Mouse (Mus musculus): Measurements from ENCODE around the gene Olfr716. TPM values are rescaled to one million over a fixed set of nuclear protein-coding genes. Genes with fewer than 3 reads are reported as not detected.
"Not testable (repeated sequence)": the region's sequence is repeated elsewhere in the genome, so short reads cannot be mapped to it uniquely, and the experiment has no call there.

Olfr716 gene
- not detected in 2 replicates for polyA plus RNA-seq (2014; fragmentation: Nextera tagmentation; extraction: Ambion mirVana)

GRCm38 (mm10) chr7:107138027-107138426 lies at the start of gene Olfr716:
Gene Olfr716, plus strand, starts transcription at chr7:107138327.
- not testable (repeated sequence) for H3K27ac ChIP-seq (ENCODE audit: low read depth, low read length); H3K4me3 ChIP-seq (ENCODE audit: low read depth, low read length); H3K27me3 ChIP-seq (ENCODE audit: control insufficient read depth, insufficient read depth, low read length); H3K36me3 ChIP-seq (ENCODE audit: control insufficient read depth, insufficient read depth, low read length); ATAC-seq (replicated peaks; ENCODE audit: low FRiP score); H3K4me2 ChIP-seq (ENCODE audit: low read depth, low read length, severe bottlenecking); H3K4me1 ChIP-seq (replicated peaks; ENCODE audit: control insufficient read depth, insufficient read depth, low read length); H3K9me3 ChIP-seq (ENCODE audit: control insufficient read depth, low read length); DNase-seq (ENCODE audit: low spot score); H3K9ac ChIP-seq (ENCODE audit: low read length)
- WGBS: 70% methylated on average over 2 of the region's 2 CpGs

- H3K4me1 ChIP-seq (replicated peaks; ENCODE audit: control insufficient read depth, insufficient read depth, low read length): no peaks in the 10 kb centered on the region
- H3K4me3 ChIP-seq (ENCODE audit: low read depth, low read length): no peak within 1 kb of the TSS
- no peaks in the 10 kb centered on the region for H3K36me3 ChIP-seq (ENCODE audit: control insufficient read depth, insufficient read depth, low read length)
- H3K27ac ChIP-seq (ENCODE audit: low read depth, low read length): no peak within 1 kb of the TSS
- no peak within 1 kb of the TSS for H3K9ac ChIP-seq (ENCODE audit: low read length)
- H3K27me3 ChIP-seq (ENCODE audit: control insufficient read depth, insufficient read depth, low read length): no peaks in the 10 kb centered on the region
- H3K4me2 ChIP-seq (ENCODE audit: low read depth, low read length, severe bottlenecking): no peak within 1 kb of the TSS
- DNase-seq (ENCODE audit: low spot score): no peak
- whole genome bisulfite sequencing: 58% methylated on average over 1 of the region's 1 CpGs
- no peaks in the 10 kb centered on the region for H3K9me3 ChIP-seq (ENCODE audit: control insufficient read depth, low read length)
- no peak for ATAC-seq (replicated peaks; ENCODE audit: low FRiP score)
These were observed 45.2 kb upstream of the Olfr716 start, which contains the start of gene Olfr17 for GRCm38 (mm10) chr7:107092920-107093319. Gene Olfr17, plus strand, starts transcription at chr7:107093220.

GRCm38 (mm10) chr7:107110269-107110668 lies 27.9 kb upstream of the Olfr716 start, which contains the start of gene Olfr715b:
Gene Olfr715b, minus strand, starts transcription at chr7:107110369.
- H3K4me2 ChIP-seq (ENCODE audit: low read depth, low read length, severe bottlenecking); H3K36me3 ChIP-seq (ENCODE audit: control insufficient read depth, insufficient read depth, low read length); DNase-seq (ENCODE audit: low spot score); H3K9ac ChIP-seq (ENCODE audit: low read length); H3K27ac ChIP-seq (ENCODE audit: low read depth, low read length); H3K4me3 ChIP-seq (ENCODE audit: low read depth, low read length); H3K27me3 ChIP-seq (ENCODE audit: control insufficient read depth, insufficient read depth, low read length); H3K9me3 ChIP-seq (ENCODE audit: control insufficient read depth, low read length); ATAC-seq (replicated peaks; ENCODE audit: low FRiP score); H3K4me1 ChIP-seq (replicated peaks; ENCODE audit: control insufficient read depth, insufficient read depth, low read length): not testable (repeated sequence)
- 94% methylated on average over 1 of the region's 2 CpGs for WGBS

GRCm38 (mm10) chr7:107130983-107131382 lies 7.1 kb upstream of the Olfr716 start, which contains the start of gene Olfr715:
Gene Olfr715, minus strand, starts transcription at chr7:107131083.
- DNase-seq (ENCODE audit: low spot score); H3K9ac ChIP-seq (ENCODE audit: low read length); H3K4me2 ChIP-seq (ENCODE audit: low read depth, low read length, severe bottlenecking); H3K4me1 ChIP-seq (replicated peaks; ENCODE audit: control insufficient read depth, insufficient read depth, low read length); H3K4me3 ChIP-seq (ENCODE audit: low read depth, low read length); H3K9me3 ChIP-seq (ENCODE audit: control insufficient read depth, low read length); ATAC-seq (replicated peaks; ENCODE audit: low FRiP score); H3K27me3 ChIP-seq (ENCODE audit: control insufficient read depth, insufficient read depth, low read length); H3K36me3 ChIP-seq (ENCODE audit: control insufficient read depth, insufficient read depth, low read length); H3K27ac ChIP-seq (ENCODE audit: low read depth, low read length): not testable (repeated sequence)
- WGBS: 87% methylated on average over 2 of the region's 3 CpGs

GRCm38 (mm10) chr7:107166690-107167089 lies 28.6 kb downstream of the Olfr716 start, which contains the start of gene Nlrp14:
Gene Nlrp14, plus strand, starts transcription at chr7:107166990.
- Histone ChIP-seq H3K4me2 (ENCODE audit: low read depth, low read length, severe bottlenecking) (no peak within 1 kb of the TSS), H3K9me3 (ENCODE audit: control insufficient read depth, low read length) (no peaks in the 10 kb centered on the region), H3K9ac (ENCODE audit: low read length) (no peak within 1 kb of the TSS), H3K27ac (ENCODE audit: low read depth, low read length) (no peak within 1 kb of the TSS), H3K36me3 (ENCODE audit: control insufficient read depth, insufficient read depth, low read length) (no peaks in the 10 kb centered on the region), H3K27me3 (ENCODE audit: control insufficient read depth, insufficient read depth, low read length) (no peaks in the 10 kb centered on the region), H3K4me3 (ENCODE audit: low read depth, low read length) (no peak within 1 kb of the TSS), H3K4me1 (replicated peaks; ENCODE audit: control insufficient read depth, insufficient read depth, low read length) (no peaks in the 10 kb centered on the region)
- DNase-seq (ENCODE audit: low spot score) (no peak), ATAC-seq (replicated peaks; ENCODE audit: low FRiP score) (no peak)
- WGBS: 87% methylated on average over 10 of the region's 10 CpGs

GRCm38 (mm10) chr7:107180406-107180805 lies 42.3 kb downstream of the Olfr716 start:
- WGBS: 50% methylated on average over 2 of the region's 2 CpGs
- DNase-seq (ENCODE audit: low spot score): no peak
- Histone ChIP-seq H3K4me3 (ENCODE audit: low read depth, low read length) (no peak overlapping the region), H3K9me3 (ENCODE audit: control insufficient read depth, low read length) (no peaks in the 10 kb centered on the region), H3K27me3 (ENCODE audit: control insufficient read depth, insufficient read depth, low read length) (no peaks in the 10 kb centered on the region), H3K36me3 (ENCODE audit: control insufficient read depth, insufficient read depth, low read length) (no peaks in the 10 kb centered on the region), H3K9ac (ENCODE audit: low read length) (no peak overlapping the region), H3K4me1 (replicated peaks; ENCODE audit: control insufficient read depth, insufficient read depth, low read length) (no peaks in the 10 kb centered on the region), H3K4me2 (ENCODE audit: low read depth, low read length, severe bottlenecking) (no peak overlapping the region), H3K27ac (ENCODE audit: low read depth, low read length) (no peak overlapping the region)
- no peak for ATAC-seq (replicated peaks; ENCODE audit: low FRiP score)

Other genes with a start within 250 kb of the Olfr716 start
- gene Olfr707, start 237.1 kb upstream of the Olfr716 start, polyA plus RNA-seq (2014; fragmentation: Nextera tagmentation; extraction: Ambion mirVana): not detected in 2 replicates
- not detected in 2 replicates for gene Olfr1532-ps1, start 230.3 kb upstream of the Olfr716 start, polyA plus RNA-seq (2014; fragmentation: Nextera tagmentation; extraction: Ambion mirVana)
- not detected in 2 replicates for gene Olfr709-ps1, start 206.1 kb upstream of the Olfr716 start, polyA plus RNA-seq (2014; fragmentation: Nextera tagmentation; extraction: Ambion mirVana)
- gene Olfr710, start 190.0 kb upstream of the Olfr716 start, polyA plus RNA-seq (2014; fragmentation: Nextera tagmentation; extraction: Ambion mirVana): not detected in 2 replicates
- not detected in 2 replicates for gene Olfr6, start 174.4 kb upstream of the Olfr716 start, polyA plus RNA-seq (2014; fragmentation: Nextera tagmentation; extraction: Ambion mirVana)
- not detected in 2 replicates for gene Olfr711, start 162.9 kb upstream of the Olfr716 start, polyA plus RNA-seq (2014; fragmentation: Nextera tagmentation; extraction: Ambion mirVana)
- gene Olfr2, start 132.3 kb upstream of the Olfr716 start, polyA plus RNA-seq (2014; fragmentation: Nextera tagmentation; extraction: Ambion mirVana): not detected in 2 replicates
- gene Olfr713, start 107.2 kb upstream of the Olfr716 start, polyA plus RNA-seq (2014; fragmentation: Nextera tagmentation; extraction: Ambion mirVana): not detected in 2 replicates
- not detected in 2 replicates for gene Olfr714, start 67.3 kb upstream of the Olfr716 start, polyA plus RNA-seq (2014; fragmentation: Nextera tagmentation; extraction: Ambion mirVana)
- gene Olfr17, start 45.1 kb upstream of the Olfr716 start, polyA plus RNA-seq (2014; fragmentation: Nextera tagmentation; extraction: Ambion mirVana): not detected in 2 replicates
- not detected in 2 replicates for gene Olfr715b, start 28.0 kb upstream of the Olfr716 start, polyA plus RNA-seq (2014; fragmentation: Nextera tagmentation; extraction: Ambion mirVana)
- not detected in 2 replicates for gene Olfr715, start 7.2 kb upstream of the Olfr716 start, polyA plus RNA-seq (2014; fragmentation: Nextera tagmentation; extraction: Ambion mirVana)
- gene Nlrp14, start 28.7 kb downstream of the Olfr716 start, polyA plus RNA-seq (2014; fragmentation: Nextera tagmentation; extraction: Ambion mirVana): not detected in 2 replicates
- not detected in 2 replicates for gene Rbmxl2, start 71.1 kb downstream of the Olfr716 start, polyA plus RNA-seq (2014; fragmentation: Nextera tagmentation; extraction: Ambion mirVana)
- 5.6 and 6.6 TPM in 2 replicates for gene Syt9, start 232.4 kb downstream of the Olfr716 start, polyA plus RNA-seq (2014; fragmentation: Nextera tagmentation; extraction: Ambion mirVana)